18 mouse cellular contexts compared by ENCODE assay signal in the genomic region with DNA sequence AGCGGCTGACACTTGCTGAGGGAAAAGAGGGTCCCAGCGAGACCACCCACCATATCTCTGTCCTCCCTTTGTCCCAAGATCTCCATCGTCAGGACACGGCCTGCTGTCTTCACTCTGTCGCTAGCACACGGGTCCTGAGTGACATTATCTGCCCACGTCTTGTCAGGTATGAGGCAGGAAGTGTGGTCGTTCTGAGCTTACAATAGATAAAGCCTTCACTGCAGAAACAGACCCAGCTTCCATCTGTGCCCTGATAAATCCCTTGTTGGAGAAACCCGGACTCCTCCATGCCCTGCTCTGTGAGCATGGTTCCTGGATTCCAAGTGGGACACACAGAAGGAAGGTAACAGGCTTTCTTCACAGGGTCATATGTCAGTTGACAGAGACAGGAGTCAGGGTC. TPM values are rescaled to one million over a fixed set of nuclear protein-coding genes. Genes with fewer than 3 reads are reported as not detected.
DNase-seq lines count a peak whose midpoint lies in the region; ATAC-seq and TF ChIP-seq lines count a peak whose summit lies in the region.
"Had no signal": no experiment of that assay in that cellular context is flagged by ENCODE, and none has a peak within 500 bp of the region (broad histone marks: within the 10 kb centered on the region; RNA-seq: fewer than 3 reads in every experiment).

No protein-coding gene starts in this region.

- TF ChIP-seq CTCF in left cerebral cortex, adult 2 months (IDR thresholded peaks at IDR 0.05), result no peak
- no peak for TF ChIP-seq CTCF in kidney, adult 2 months (conservative IDR thresholded peaks at IDR 0.05; ENCODE audit: insufficient read depth, insufficient read length, low read depth, low read length)

- no peaks in the 10 kb centered on the region for H3K36me3 ChIP-seq in hindbrain, embryonic 14.5 days (replicated peaks; ENCODE audit: control insufficient read depth, insufficient read depth)
- no peaks in the 10 kb centered on the region for H3K36me3 ChIP-seq in midbrain, embryonic 14.5 days (ENCODE audit: control insufficient read depth, insufficient read depth, low read length)
- H3K36me3 ChIP-seq in kidney, adult 2 months (ENCODE audit: control insufficient read depth, insufficient read depth, low read length), result no peaks in the 10 kb centered on the region
- H3K36me3 ChIP-seq: limb, embryonic 15.5 days had no signal

- 57% methylated on average over 9 of the region's 9 CpGs for WGBS in hindbrain, embryonic 14.5 days
- WGBS in midbrain, embryonic 14.5 days, result 47% methylated on average over 9 of the region's 9 CpGs
- 78% methylated on average over 9 of the region's 9 CpGs for WGBS in kidney, adult 2 months

- no peak overlapping the region for H3K4me2 ChIP-seq in hindbrain, embryonic 14.5 days (replicated peaks)
- no peak overlapping the region for H3K4me2 ChIP-seq in midbrain, embryonic 14.5 days (ENCODE audit: low read length)
- H3K4me2 ChIP-seq: limb, embryonic 15.5 days had no signal

- H3K4me3 ChIP-seq in left cerebral cortex, adult 2 months, result no peak overlapping the region
- no peak overlapping the region for H3K4me3 ChIP-seq in hindbrain, embryonic 14.5 days (replicated peaks; ENCODE audit: low read length)
- no peak overlapping the region for H3K4me3 ChIP-seq in midbrain, embryonic 14.5 days (replicated peaks; ENCODE audit: low read depth, low read length)
- H3K4me3 ChIP-seq in kidney, adult 2 months (ENCODE audit: insufficient read depth, low read depth, low read length), result no peak overlapping the region
- H3K4me3 ChIP-seq: gastrocnemius, adult 2 months; limb, embryonic 15.5 days had no signal

- H3K27ac ChIP-seq in left cerebral cortex, adult 2 months, result peak overlapping the region; percentile 83
- H3K27ac ChIP-seq in hindbrain, embryonic 14.5 days, result peak overlapping the region; percentile 72
- peak overlapping the region; percentile 69 for H3K27ac ChIP-seq in midbrain, embryonic 14.5 days (replicated peaks; ENCODE audit: low read depth, low read length)
- no peak overlapping the region for H3K27ac ChIP-seq in kidney, adult 2 months (ENCODE audit: insufficient read depth, low read depth, low read length)
- H3K27ac ChIP-seq: gastrocnemius, adult 2 months; limb, embryonic 15.5 days had no signal

- no peak for DNase-seq in left cerebral cortex, adult 2 months (ENCODE audit: extremely low spot score in 1 of 2, low spot score in 2 of 2)
- DNase-seq in left cerebral cortex, adult 8-10 months (ENCODE audit: low spot score in 2 of 2), result no peak
- DNase-seq in hindbrain, embryonic 14.5 days (ENCODE audit: low spot score), result no peak
- DNase-seq in midbrain, embryonic 14.5 days, result no peak
- DNase-seq in right cerebral cortex, postnatal 4 days, result no peak
- DNase-seq in lung, adult 18-20 months, result no peak
- no peak for DNase-seq in kidney, adult 2 months
- DNase-seq: cerebellum, adult 9-11 months; gastrocnemius, adult 2 months; heart, adult 18-20 months; kidney, adult 8-10 months; kidney, postnatal 25 days; liver, postnatal 0 days; lung, postnatal 4 days had no signal

- H3K4me1 ChIP-seq in hindbrain, embryonic 14.5 days (replicated peaks; ENCODE audit: control insufficient read depth, insufficient read depth, low read length), result peaks cover 67% of the 10 kb centered on the region
- peaks cover 83% of the 10 kb centered on the region for H3K4me1 ChIP-seq in midbrain, embryonic 14.5 days (ENCODE audit: control insufficient read depth, insufficient read depth, low read length)
- H3K4me1 ChIP-seq in kidney, adult 2 months (ENCODE audit: control insufficient read depth, insufficient read depth, low read length), result no peaks in the 10 kb centered on the region

- intact Hi-C loops in left cerebral cortex, adult 2 months (cut with DNase I), result no loop called here

- ATAC-seq in hindbrain, embryonic 14.5 days (ENCODE audit: low FRiP score), result no peak
- ATAC-seq in midbrain, embryonic 14.5 days (ENCODE audit: low FRiP score, low TSS enrichment), result no peak
- ATAC-seq: liver, postnatal 0 days had no signal

- no peaks in the 10 kb centered on the region for H3K27me3 ChIP-seq in hindbrain, embryonic 14.5 days (ENCODE audit: control insufficient read depth, insufficient read depth, low read length)
- no peaks in the 10 kb centered on the region; the same call in 1 of the 2 replicates for H3K27me3 ChIP-seq in midbrain, embryonic 14.5 days (ENCODE audit: control insufficient read depth, insufficient read depth, low read length)
- H3K27me3 ChIP-seq in kidney, adult 2 months (replicated peaks; ENCODE audit: control insufficient read depth, insufficient read depth, low read length), result no peaks in the 10 kb centered on the region

- no peak for TF ChIP-seq POLR2A in kidney, adult 2 months (IDR thresholded peaks at IDR 0.05; ENCODE audit: low read depth, low read length)

- H3K9me3 ChIP-seq in hindbrain, embryonic 14.5 days (ENCODE audit: control insufficient read depth, low read length), result no peaks in the 10 kb centered on the region
- H3K9me3 ChIP-seq in midbrain, embryonic 14.5 days (ENCODE audit: control insufficient read depth, low read length), result no peaks in the 10 kb centered on the region
- H3K9me3 ChIP-seq: limb, embryonic 15.5 days had no signal

- 0 out of 2 replicates have a peak overlapping the region, but pooled peaks have one; percentile 39 for H3K9ac ChIP-seq in hindbrain, embryonic 14.5 days
- H3K9ac ChIP-seq in midbrain, embryonic 14.5 days (replicated peaks; ENCODE audit: low read length), result no peak overlapping the region; the same call in 1 of the 2 replicates
- H3K9ac ChIP-seq: limb, embryonic 15.5 days; liver, postnatal 0 days had no signal

RNA-seq across cellular contexts. Expression of gene Slit1, which starts 48.9 kb away (rescaled TPM):
- total RNA-seq in left cerebral cortex, adult 2 months (2021), result 10 to 100 TPM; 59.0 to 60.6 TPM
- total RNA-seq in left cerebral cortex, adult 8-10 months (2022), result 10 to 100 TPM; 43.6 to 51.7 (median 48.7) TPM
- polyA plus RNA-seq in hindbrain, embryonic 14.5 days (2014; fragmentation: Nextera tagmentation; extraction: Ambion mirVana), result 31.7 and 36.4 TPM in 2 replicates
- polyA plus RNA-seq in midbrain, embryonic 14.5 days (2014; fragmentation: Nextera tagmentation; extraction: Ambion mirVana), result 20.6 and 27.9 TPM in 2 replicates
- polyA plus RNA-seq in kidney, adult 2 months (2012; rRNA removed), result 0.05 and 0.17 TPM in 2 replicates
- total RNA-seq: hematopoietic stem cell, adult 5-6 weeks had no signal
- polyA plus RNA-seq: C2C12; heart, embryonic 14.5 days had no signal

Comparison
In these comparisons a context has a peak if more than half of its experiments do, and no peak if none do; other contexts are left out.
1. RNA of gene Slit1, which starts 48.9 kb away (polyA plus RNA-seq): 31.7 to 36.4 TPM in hindbrain, embryonic 14.5 days and 20.6 to 27.9 TPM in midbrain, embryonic 14.5 days; 0.05 to 0.17 TPM in kidney, adult 2 months; every median in the first group is over 10 times any median in the second.